Mouse (Mus musculus): ENCODE data around the gene Mrpl51.

Mrpl51 gene

GRCm38 (mm10) chr6:125232516-125232915 is 40.9 kb downstream of the Mrpl51 start:
- DNase-seq (ENCODE audit: low read depth, low spot score) = no peak

- DNase-seq (ENCODE audit: low read depth, low spot score) = no peak
Measured at GRCm38 (mm10) chr6:125233816-125234519, 42.4 kb downstream of the Mrpl51 start.

- DNase-seq (ENCODE audit: low read depth, low spot score) = peak; percentile 7
Measured at GRCm38 (mm10) chr6:125234520-125234828, 42.9 kb downstream of the Mrpl51 start.

- DNase-seq (ENCODE audit: low read depth, low spot score) = no peak
Measured at GRCm38 (mm10) chr6:125236341-125236740, 44.7 kb downstream of the Mrpl51 start.

- DNase-seq (ENCODE audit: low read depth, low spot score) = no peak
Measured at GRCm38 (mm10) chr6:125236782-125237181, 45.2 kb downstream of the Mrpl51 start, which contains the start of gene Cd27. TSS of gene Cd27 (minus strand) at chr6:125237010.

- DNase-seq (ENCODE audit: low read depth, low spot score) = no peak
Measured at GRCm38 (mm10) chr6:125237421-125237820, 45.8 kb downstream of the Mrpl51 start.

GRCm38 (mm10) chr6:125238396-125238795 is 46.8 kb downstream of the Mrpl51 start:
- DNase-seq (ENCODE audit: low read depth, low spot score) = no peak

- no peak for DNase-seq (ENCODE audit: low read depth, low spot score)
Measured at GRCm38 (mm10) chr6:125239547-125239946, 47.9 kb downstream of the Mrpl51 start.

GRCm38 (mm10) chr6:125240617-125241016 is 49.0 kb downstream of the Mrpl51 start:
- no peak for DNase-seq (ENCODE audit: low read depth, low spot score)

- DNase-seq (ENCODE audit: low read depth, low spot score) = no peak
Measured at GRCm38 (mm10) chr6:125241566-125241965, 50.0 kb downstream of the Mrpl51 start.

GRCm38 (mm10) chr6:125244551-125244950 is 53.0 kb downstream of the Mrpl51 start:
- DNase-seq (ENCODE audit: low read depth, low spot score) = no peak
